Mouse (Mus musculus) cerebellum, postnatal 14 days (tissue): ENCODE results near the gene Txndc11.

Source experiments
- DNase-seq, 2 experiments: peaks; one replicate each; pipeline ENCODE4 v3.0.0; 2021; ENCODE audit warnings: mixed read lengths in 2 of 2

Txndc11 gene

GRCm38 (mm10) chr16:11097301-11097700 lies 37.1 kb downstream of the Txndc11 start:
- no peak for DNase-seq

- no peak for DNase-seq
These were observed 40.6 kb downstream of the Txndc11 start for GRCm38 (mm10) chr16:11093717-11094386.

- DNase-seq = no peak
These were observed 41.9 kb downstream of the Txndc11 start for GRCm38 (mm10) chr16:11092523-11092922.

GRCm38 (mm10) chr16:11092061-11092460 lies 42.4 kb downstream of the Txndc11 start:
- DNase-seq = no peak

GRCm38 (mm10) chr16:11090836-11091570 lies 43.4 kb downstream of the Txndc11 start:
- no peak for DNase-seq

- DNase-seq = peak; percentile 63 to 66
These were observed 47.4 kb downstream of the Txndc11 start for GRCm38 (mm10) chr16:11086856-11087588.

- DNase-seq = no peak
These were observed 48.2 kb downstream of the Txndc11 start for GRCm38 (mm10) chr16:11086299-11086698.

GRCm38 (mm10) chr16:11084181-11084580 lies 50.3 kb downstream of the Txndc11 start:
- no peak for DNase-seq

GRCm38 (mm10) chr16:11078216-11078869 lies 56.1 kb downstream of the Txndc11 start:
- DNase-seq = no peak

- no peak for DNase-seq
These were observed 56.7 kb downstream of the Txndc11 start for GRCm38 (mm10) chr16:11077601-11078201.

GRCm38 (mm10) chr16:11073060-11073459 lies 61.4 kb downstream of the Txndc11 start:
- DNase-seq = peak; percentile 73 to 75

GRCm38 (mm10) chr16:11072454-11072853 lies 62.0 kb downstream of the Txndc11 start:
- DNase-seq = peak; percentile 33 to 35

- no peak for DNase-seq
These were observed 62.6 kb downstream of the Txndc11 start for GRCm38 (mm10) chr16:11071887-11072286.

- peak; percentile 88 to 90 for DNase-seq
These were observed 63.3 kb downstream of the Txndc11 start for GRCm38 (mm10) chr16:11071176-11071575.

- no peak for DNase-seq
These were observed 64.6 kb downstream of the Txndc11 start for GRCm38 (mm10) chr16:11069710-11070420.

- DNase-seq = no peak
These were observed 65.2 kb downstream of the Txndc11 start for GRCm38 (mm10) chr16:11069271-11069670.

GRCm38 (mm10) chr16:11068666-11069065 lies 65.8 kb downstream of the Txndc11 start:
- no peak for DNase-seq

- DNase-seq = peak; percentile 79 to 80
These were observed 67.6 kb downstream of the Txndc11 start for GRCm38 (mm10) chr16:11066833-11067191.

- DNase-seq = peak; percentile 99
These were observed 68.2 kb downstream of the Txndc11 start, which contains the start of gene Litaf for GRCm38 (mm10) chr16:11066029-11066832. Litaf (minus strand) TSS chr16:11066157.

GRCm38 (mm10) chr16:11065431-11065830 lies 69.0 kb downstream of the Txndc11 start:
- DNase-seq = peak in 1 of 2 experiments; percentile 14

GRCm38 (mm10) chr16:11064742-11065141 lies 69.7 kb downstream of the Txndc11 start:
- DNase-seq = peak; percentile 44 to 48
